ENCODE assay signal across 8 mouse cellular contexts in the genomic region with DNA sequence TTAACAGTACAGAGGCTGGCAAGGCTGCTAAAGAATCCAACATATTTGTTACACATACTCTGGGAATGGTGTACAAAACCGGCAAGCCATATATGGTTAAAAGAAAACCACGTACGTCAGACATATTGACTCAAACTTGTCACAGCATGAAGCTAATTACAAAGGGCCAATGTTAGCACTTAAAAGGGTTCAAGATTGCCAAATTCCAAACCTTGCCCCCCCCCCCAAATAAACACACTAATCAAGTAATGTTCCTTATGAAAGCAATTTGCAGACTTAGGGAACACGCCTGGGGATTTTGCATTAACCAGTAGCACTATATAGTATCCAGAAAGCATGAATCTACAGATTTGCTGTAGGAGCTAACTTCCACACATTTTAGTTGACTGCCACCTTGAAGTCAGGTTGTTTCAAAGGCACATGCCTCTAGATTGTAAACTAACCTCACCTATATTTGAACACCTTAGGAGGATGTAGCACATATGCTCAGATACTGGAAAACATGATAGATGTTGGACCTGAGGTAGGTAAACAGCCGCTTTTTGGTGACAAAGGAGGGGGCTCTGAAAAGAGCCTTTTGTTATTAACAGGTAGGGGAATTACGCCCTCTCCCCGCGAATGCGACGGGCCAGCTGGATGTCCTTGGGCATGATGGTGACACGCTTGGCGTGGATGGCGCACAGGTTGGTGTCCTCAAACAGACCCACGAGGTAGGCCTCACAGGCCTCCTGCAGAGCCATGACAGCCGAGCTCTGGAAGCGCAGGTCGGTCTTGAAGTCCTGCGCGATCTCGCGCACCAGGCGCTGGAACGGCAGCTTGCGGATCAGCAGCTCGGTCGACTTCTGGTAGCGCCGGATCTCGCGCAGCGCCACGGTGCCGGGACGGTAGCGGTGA. TPM values are rescaled to one million over a fixed set of nuclear protein-coding genes. Genes with fewer than 3 reads are reported as not detected.
A peak's percentile ranks its signal among the peaks of the same experiment; 100 is the strongest.
DNase-seq lines count a peak whose midpoint lies in the region; ATAC-seq lines count a peak whose summit lies in the region.
"Not testable (repeated sequence)": the region's sequence is repeated elsewhere in the genome, so short reads cannot be mapped to it uniquely, and the experiment has no call there.

No protein-coding gene starts in this region.

- H3K4me1 ChIP-seq in forebrain, embryonic 13.5 days: peaks cover 57% of the 10 kb centered on the region
- H3K4me1 ChIP-seq in hindbrain, embryonic 14.5 days (replicated peaks; ENCODE audit: control insufficient read depth, insufficient read depth, low read length): peaks cover 30% of the 10 kb centered on the region
- H3K4me1 ChIP-seq in limb, embryonic 10.5 days: peaks cover 29% of the 10 kb centered on the region
- peaks cover 68% of the 10 kb centered on the region for H3K4me1 ChIP-seq in megakaryocyte, embryonic 14.5 days

- peak overlapping the region; percentile 79 for H3K9ac ChIP-seq in forebrain, embryonic 13.5 days
- peak overlapping the region; percentile 57 for H3K9ac ChIP-seq in hindbrain, embryonic 14.5 days

- not testable (repeated sequence) for ATAC-seq in forebrain, embryonic 13.5 days; hindbrain, embryonic 14.5 days (ENCODE audit: low FRiP score)

- peak overlapping the region; percentile 93 for H3K27ac ChIP-seq in forebrain, embryonic 13.5 days
- H3K27ac ChIP-seq in hindbrain, embryonic 14.5 days: peak overlapping the region; percentile 68
- peak overlapping the region; percentile 93 for H3K27ac ChIP-seq in limb, embryonic 10.5 days

- under 1% methylated on average over 21 of the region's 35 CpGs for WGBS in forebrain, embryonic 13.5 days
- WGBS in hindbrain, embryonic 14.5 days: 1% methylated on average over 13 of the region's 35 CpGs
- 2% methylated on average over 22 of the region's 35 CpGs for WGBS in limb, embryonic 10.5 days

- H3K4me3 ChIP-seq in forebrain, embryonic 13.5 days: peak overlapping the region; percentile 46
- H3K4me3 ChIP-seq in hindbrain, embryonic 14.5 days (replicated peaks; ENCODE audit: low read length): peak overlapping the region; percentile 34
- H3K4me3 ChIP-seq in limb, embryonic 10.5 days: peak overlapping the region; percentile 52
- peak overlapping the region; percentile 87 for H3K4me3 ChIP-seq in megakaryocyte, embryonic 14.5 days (replicated peaks)

- not testable (repeated sequence) for H3K9me3 ChIP-seq in forebrain, embryonic 13.5 days (replicated peaks); hindbrain, embryonic 14.5 days (ENCODE audit: control insufficient read depth, low read length); limb, embryonic 10.5 days (replicated peaks); megakaryocyte, embryonic 14.5 days

- H3K27me3 ChIP-seq in forebrain, embryonic 13.5 days; hindbrain, embryonic 14.5 days (ENCODE audit: control insufficient read depth, insufficient read depth, low read length); limb, embryonic 10.5 days (ENCODE audit: low read depth, poor library complexity, severe bottlenecking); megakaryocyte, embryonic 14.5 days (replicated peaks): not testable (repeated sequence)

- peak; percentile 60 for DNase-seq in MN1 (ENCODE audit: low spot score)
- DNase-seq in cerebellum, postnatal 10 days: peak; percentile 35 to 42
- not testable (repeated sequence) for DNase-seq in hindbrain, embryonic 14.5 days (ENCODE audit: low spot score)
- peak; percentile 63 for DNase-seq in limb, embryonic 10.5 days (ENCODE audit: low spot score)
- DNase-seq in retina, embryonic 14.5 days (ENCODE audit: low spot score): peak; percentile 59
- peak; percentile 40 for DNase-seq in thymus, postnatal 14 days

- H3K36me3 ChIP-seq in forebrain, embryonic 13.5 days (ENCODE audit: poor library complexity, severe bottlenecking); hindbrain, embryonic 14.5 days (replicated peaks; ENCODE audit: control insufficient read depth, insufficient read depth); limb, embryonic 10.5 days; megakaryocyte, embryonic 14.5 days (replicated peaks; ENCODE audit: low read length): not testable (repeated sequence)

- peak overlapping the region; percentile 76 for H3K4me2 ChIP-seq in forebrain, embryonic 13.5 days
- peak overlapping the region; percentile 81 for H3K4me2 ChIP-seq in hindbrain, embryonic 14.5 days (replicated peaks)

RNA-seq across cellular contexts. Expression of a gene that starts 0.6 kb away (rescaled TPM):
- polyA plus RNA-seq in forebrain, embryonic 13.5 days (2015; fragmentation: Nextera tagmentation; extraction: Ambion mirVana): 166 and 192 TPM in 2 replicates
- polyA plus RNA-seq in hindbrain, embryonic 14.5 days (2014; fragmentation: Nextera tagmentation; extraction: Ambion mirVana): 37.4 and 39.0 TPM in 2 replicates
- 131 and 133 TPM in 2 replicates for polyA plus RNA-seq in limb, embryonic 10.5 days (2016; fragmentation: Nextera tagmentation; extraction: Ambion mirVana)
- 50.5 and 69.6 TPM in 2 replicates for polyA plus RNA-seq in megakaryocyte, embryonic 14.5 days (2012; ENCODE audit: insufficient read depth, low replicate concordance)

RNA-seq across cellular contexts. Expression of a gene that starts 2.2 kb away (rescaled TPM):
- 37.1 and 38.4 TPM in 2 replicates for polyA plus RNA-seq in forebrain, embryonic 13.5 days (2015; fragmentation: Nextera tagmentation; extraction: Ambion mirVana)
- 1.6 and 1.7 TPM in 2 replicates for polyA plus RNA-seq in hindbrain, embryonic 14.5 days (2014; fragmentation: Nextera tagmentation; extraction: Ambion mirVana)
- 33.1 and 40.9 TPM in 2 replicates for polyA plus RNA-seq in limb, embryonic 10.5 days (2016; fragmentation: Nextera tagmentation; extraction: Ambion mirVana)
- polyA plus RNA-seq in megakaryocyte, embryonic 14.5 days (2012; ENCODE audit: insufficient read depth, low replicate concordance): 3.0 TPM in 1 of 2 replicates, not detected in the other

RNA-seq across cellular contexts. Expression of a gene that starts 4.4 kb away (rescaled TPM):
- polyA plus RNA-seq in forebrain, embryonic 13.5 days (2015; fragmentation: Nextera tagmentation; extraction: Ambion mirVana): 12.8 and 16.1 TPM in 2 replicates
- 1.3 TPM in 1 of 2 replicates, not detected in the other for polyA plus RNA-seq in hindbrain, embryonic 14.5 days (2014; fragmentation: Nextera tagmentation; extraction: Ambion mirVana)
- 5.4 and 9.9 TPM in 2 replicates for polyA plus RNA-seq in limb, embryonic 10.5 days (2016; fragmentation: Nextera tagmentation; extraction: Ambion mirVana)
- polyA plus RNA-seq in megakaryocyte, embryonic 14.5 days (2012; ENCODE audit: insufficient read depth, low replicate concordance): 22.2 and 79.5 TPM in 2 replicates

RNA-seq across cellular contexts. Expression of a gene that starts 4.7 kb away (rescaled TPM):
- polyA plus RNA-seq in forebrain, embryonic 13.5 days (2015; fragmentation: Nextera tagmentation; extraction: Ambion mirVana): 2.1 and 2.3 TPM in 2 replicates
- 0.82 and 1.1 TPM in 2 replicates for polyA plus RNA-seq in hindbrain, embryonic 14.5 days (2014; fragmentation: Nextera tagmentation; extraction: Ambion mirVana)
- 3.4 and 5.5 TPM in 2 replicates for polyA plus RNA-seq in limb, embryonic 10.5 days (2016; fragmentation: Nextera tagmentation; extraction: Ambion mirVana)
- polyA plus RNA-seq in megakaryocyte, embryonic 14.5 days (2012; ENCODE audit: insufficient read depth, low replicate concordance): 4.6 and 20.3 TPM in 2 replicates

RNA-seq across cellular contexts. Expression of a gene that starts 27.4 kb away (rescaled TPM):
- 24.9 and 25.3 TPM in 2 replicates for polyA plus RNA-seq in forebrain, embryonic 13.5 days (2015; fragmentation: Nextera tagmentation; extraction: Ambion mirVana)
- 3.5 and 3.6 TPM in 2 replicates for polyA plus RNA-seq in hindbrain, embryonic 14.5 days (2014; fragmentation: Nextera tagmentation; extraction: Ambion mirVana)
- polyA plus RNA-seq in limb, embryonic 10.5 days (2016; fragmentation: Nextera tagmentation; extraction: Ambion mirVana): 17.9 and 22.1 TPM in 2 replicates
- polyA plus RNA-seq in megakaryocyte, embryonic 14.5 days (2012; ENCODE audit: insufficient read depth, low replicate concordance): 83.2 and 173 TPM in 2 replicates

Comparison
In these comparisons a context has a peak if more than half of its experiments do, and no peak if none do; other contexts are left out.
1. H3K4me3 ChIP-seq: peak in every context shown above with its lines; median percentile 87 in megakaryocyte, embryonic 14.5 days; 52 in limb, embryonic 10.5 days; 46 in forebrain, embryonic 13.5 days; 34 in hindbrain, embryonic 14.5 days.